Mouse (Mus musculus): ENCODE measurements at regions not wholly inside any gene's neighbourhood (a gene's known extent, or its start where the extent isn't known, plus 50 kb on each side); places are given as distances from the start of the nearest gene placed in this dataset.

DNA sequence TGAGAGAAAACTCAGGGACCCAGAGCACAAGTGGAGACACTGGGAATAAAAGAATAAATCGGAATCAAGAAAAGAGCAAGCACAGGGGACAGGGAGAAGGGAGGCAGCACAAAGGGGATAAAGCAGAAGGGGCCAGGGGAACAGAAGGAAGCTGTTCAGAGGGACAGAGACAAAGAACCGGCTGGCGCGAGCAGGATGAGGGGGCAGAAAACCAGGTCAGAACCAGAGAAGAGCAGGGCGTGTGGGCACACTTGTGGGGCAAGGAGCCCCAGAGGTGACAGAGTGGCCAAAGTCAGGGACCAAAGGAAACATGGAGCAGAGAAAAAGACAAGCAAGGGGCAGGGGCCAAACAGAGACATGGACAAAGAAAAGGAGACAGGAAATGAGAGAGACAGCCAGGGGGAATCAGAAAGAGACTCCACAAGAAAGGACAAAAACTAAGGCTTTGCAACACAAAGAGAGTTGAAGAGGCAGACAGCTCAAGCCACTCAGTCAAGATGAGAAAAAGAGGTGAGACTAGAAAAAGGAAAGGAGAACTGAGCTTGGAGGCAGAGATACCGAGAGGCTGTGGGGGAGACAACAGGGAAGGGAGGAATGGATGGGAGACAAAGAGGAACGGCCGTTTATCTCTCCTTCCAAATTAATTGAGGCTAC is 59.7 kb upstream of the Pax2 start:
- TF ChIP-seq CTCF (conservative IDR thresholded peaks at IDR 0.05), result no peak
- no peak overlapping the region for H3K4me3 ChIP-seq
- no peak overlapping the region; the same call in 1 of the 2 replicates for H3K27ac ChIP-seq
- no peak for DNase-seq (ENCODE audit: low spot score in 2 of 2)

DNA sequence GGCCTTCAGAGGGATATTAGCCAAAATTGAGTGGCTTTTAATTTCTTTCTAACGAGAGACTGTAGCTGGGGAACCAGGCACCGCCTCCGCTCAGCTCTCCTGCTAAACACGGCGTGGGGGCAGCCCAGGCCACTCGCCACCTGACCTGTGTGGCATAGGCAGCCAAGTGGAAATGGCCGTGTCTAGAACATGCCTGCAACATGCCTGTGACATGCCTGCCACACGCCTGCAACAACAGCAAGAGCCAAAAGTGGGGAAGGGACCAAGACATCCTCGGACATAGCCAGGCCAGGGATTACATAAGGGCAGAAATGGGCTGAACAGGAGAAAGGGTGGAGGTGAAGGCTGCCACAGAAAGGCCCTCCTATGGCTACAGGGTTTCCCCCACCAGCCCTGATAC is 59.1 kb upstream of the Pax2 start:
- Histone ChIP-seq H3K4me3 (no peak overlapping the region), H3K27ac (no peak overlapping the region)
- no peak for DNase-seq (ENCODE audit: low spot score in 2 of 2)
- TF ChIP-seq CTCF (conservative IDR thresholded peaks at IDR 0.05), result no peak

DNA sequence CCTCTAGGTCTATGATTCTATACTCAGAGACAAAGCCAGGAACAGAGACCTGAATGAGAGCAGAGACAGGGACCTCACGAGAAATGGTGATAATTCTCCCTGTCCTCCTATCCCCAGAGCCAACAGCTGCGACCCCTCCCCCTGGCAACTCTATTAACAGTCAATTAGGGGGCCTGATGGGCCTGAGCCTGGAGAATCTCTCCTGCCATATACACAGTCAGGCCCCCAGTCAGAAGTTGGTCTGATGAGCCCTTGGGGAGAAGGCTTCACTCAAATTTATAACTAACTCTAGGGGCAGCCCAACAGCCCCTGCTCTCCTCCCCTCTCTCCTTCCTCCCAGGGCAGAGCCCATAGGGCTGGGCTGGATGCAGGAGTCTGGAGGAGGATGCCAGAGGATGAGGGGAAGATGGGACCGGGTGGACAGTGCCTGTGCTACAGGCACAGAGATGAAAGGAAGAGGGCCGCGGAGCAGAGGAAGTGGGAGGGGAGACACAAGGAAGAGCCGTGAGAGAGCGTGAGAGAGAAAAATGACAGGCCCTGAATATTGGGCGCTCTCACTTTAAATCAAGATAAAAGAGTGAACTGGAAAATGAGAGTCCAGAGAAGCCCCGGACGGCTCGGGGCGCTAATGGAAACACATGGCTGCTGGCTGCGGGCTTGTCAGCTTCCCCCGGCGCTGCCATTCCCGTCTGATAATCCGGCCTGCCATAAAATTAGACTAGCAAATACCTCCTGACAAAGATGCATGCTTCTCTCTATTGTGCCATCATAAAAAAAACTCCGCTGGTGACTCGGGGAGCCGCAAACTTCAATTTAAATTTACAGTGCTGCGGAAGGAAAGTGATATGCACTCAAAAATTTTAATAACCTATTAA is 57.2 kb upstream of the Pax2 start:
- DNase-seq (ENCODE audit: low spot score in 2 of 2), result no peak
- Histone ChIP-seq H3K27ac (no peak overlapping the region), H3K4me3 (no peak overlapping the region)
- TF ChIP-seq CTCF (conservative IDR thresholded peaks at IDR 0.05), result no peak

Data from layer of hippocampus, adult 2 months (tissue).